Mouse (Mus musculus): ENCODE measurements at regions not wholly inside any gene's neighbourhood (a gene's known extent, or its start where the extent isn't known, plus 50 kb on each side); places are given as distances from the start of the nearest gene placed in this dataset.

- Histone ChIP-seq H3K27me3 (ENCODE audit: control insufficient read depth in 1 of 2, insufficient read depth in 2 of 2, low read length in 2 of 2) (no peaks in the 10 kb centered on the region), H3K9ac (ENCODE audit: control insufficient read depth, low read depth, low read length, poor library complexity, severe bottlenecking) (no peak overlapping the region), H3K9me3 (replicated peaks; ENCODE audit: insufficient read depth, low read length) (no peaks in the 10 kb centered on the region), H3K4me3 (ENCODE audit: control insufficient read depth in 1 of 2, insufficient read depth in 1 of 2, low read depth in 2 of 2, low read length in 2 of 2) (no peak overlapping the region), H3K79me2 (ENCODE audit: control insufficient read depth, insufficient read depth, low read length, poor library complexity) (no peaks in the 10 kb centered on the region), H3K4me1 (ENCODE audit: control insufficient read depth in 1 of 2, insufficient read depth in 2 of 2, low read length in 2 of 2) (no peaks in the 10 kb centered on the region), H3K27ac (ENCODE audit: control insufficient read depth, low read depth, low read length) (no peak overlapping the region), H3K36me3 (ENCODE audit: control insufficient read depth in 1 of 2, insufficient read depth in 2 of 2, low read length in 2 of 2) (no peaks in the 10 kb centered on the region)
- TF ChIP-seq GABPA (IDR thresholded peaks at IDR 0.05; ENCODE audit: low read depth, low read length) = no peak
- DNase-seq (ENCODE audit: low read depth, low spot score) = no peak
Measured at GRCm38 (mm10) chr7:72504268-72504667, 197.9 kb upstream of the Mctp2 start.

GRCm38 (mm10) chr7:72505732-72506460, 199.5 kb upstream of the Mctp2 start:
- no peak for DNase-seq (ENCODE audit: low read depth, low spot score)

GRCm38 (mm10) chr7:72507946-72508345, 201.5 kb upstream of the Mctp2 start:
- H3K4me3 ChIP-seq (ENCODE audit: control insufficient read depth in 1 of 2, insufficient read depth in 1 of 2, low read depth in 2 of 2, low read length in 2 of 2) = no peak overlapping the region
- no peaks in the 10 kb centered on the region for H3K79me2 ChIP-seq (ENCODE audit: control insufficient read depth, insufficient read depth, low read length, poor library complexity)
- no peak overlapping the region for H3K9ac ChIP-seq (ENCODE audit: control insufficient read depth, low read depth, low read length, poor library complexity, severe bottlenecking)
- no peaks in the 10 kb centered on the region for H3K4me1 ChIP-seq (ENCODE audit: control insufficient read depth in 1 of 2, insufficient read depth in 2 of 2, low read length in 2 of 2)
- H3K36me3 ChIP-seq (ENCODE audit: control insufficient read depth in 1 of 2, insufficient read depth in 2 of 2, low read length in 2 of 2) = no peaks in the 10 kb centered on the region
- no peaks in the 10 kb centered on the region for H3K9me3 ChIP-seq (replicated peaks; ENCODE audit: insufficient read depth, low read length)
- TF ChIP-seq ZNF384 (IDR thresholded peaks at IDR 0.05; ENCODE audit: low read depth, low read length) = no peak
- no peak for TF ChIP-seq MAFK (IDR thresholded peaks at IDR 0.05; ENCODE audit: borderline replicate concordance, low read depth, low read length)
- no peak for TF ChIP-seq BHLHE40 (IDR thresholded peaks at IDR 0.05; ENCODE audit: borderline replicate concordance, low read depth, low read length)
- no peak for TF ChIP-seq TBP (IDR thresholded peaks at IDR 0.05; ENCODE audit: low read depth, low read length)
- no peak for TF ChIP-seq RCOR1 (IDR thresholded peaks at IDR 0.05; ENCODE audit: low read depth, low read length)
- TF ChIP-seq MAZ (IDR thresholded peaks at IDR 0.05; ENCODE audit: low read depth, low read length) = no peak
- TF ChIP-seq RAD21 (IDR thresholded peaks at IDR 0.05; ENCODE audit: low read depth, low read length) = no peak
- DNase-seq (ENCODE audit: low read depth, low spot score) = no peak
- no peaks in the 10 kb centered on the region for H3K27me3 ChIP-seq (ENCODE audit: control insufficient read depth in 1 of 2, insufficient read depth in 2 of 2, low read length in 2 of 2)
- no peak overlapping the region for H3K27ac ChIP-seq (ENCODE audit: control insufficient read depth, low read depth, low read length)

More at GRCm38 (mm10) chr7:72505732-72506460, 199.5 kb upstream of the Mctp2 start:
- TF ChIP-seq HCFC1 (IDR thresholded peaks at IDR 0.05; ENCODE audit: low read depth, low read length) (no peak), CHD1 (IDR thresholded peaks at IDR 0.05; ENCODE audit: low read depth, low read length) (no peak), ZNF384 (IDR thresholded peaks at IDR 0.05; ENCODE audit: low read depth, low read length) (no peak), SMC3 (IDR thresholded peaks at IDR 0.05; ENCODE audit: low read depth, low read length) (no peak), UBTF (IDR thresholded peaks at IDR 0.05; ENCODE audit: borderline replicate concordance, insufficient read depth, low read depth, low read length) (no peak), MAFK (IDR thresholded peaks at IDR 0.05; ENCODE audit: borderline replicate concordance, low read depth, low read length) (no peak), USF2 (IDR thresholded peaks at IDR 0.05; ENCODE audit: borderline replicate concordance in 1 of 2, insufficient read depth in 1 of 2, low read depth in 1 of 2, low read length in 2 of 2) (no peak), TBP (IDR thresholded peaks at IDR 0.05; ENCODE audit: low read depth, low read length) (no peak), RCOR1 (IDR thresholded peaks at IDR 0.05; ENCODE audit: low read depth, low read length) (no peak), MYC (IDR thresholded peaks at IDR 0.05; ENCODE audit: low read depth, low read length) (no peak), MAZ (IDR thresholded peaks at IDR 0.05; ENCODE audit: low read depth, low read length) (no peak), MYB (IDR thresholded peaks at IDR 0.05; ENCODE audit: low read depth, low read length) (no peak), ETS1 (IDR thresholded peaks at IDR 0.05; ENCODE audit: low read depth, low read length) (no peak), POLR2A (IDR thresholded peaks at IDR 0.05; ENCODE audit: control insufficient read depth in 1 of 2, insufficient read depth in 1 of 2, low read depth in 1 of 2, low read length in 2 of 2, poor library complexity in 1 of 2) (no peak), MAX (IDR thresholded peaks at IDR 0.05; ENCODE audit: low read length) (no peak), RAD21 (IDR thresholded peaks at IDR 0.05; ENCODE audit: low read depth, low read length) (no peak), ZMIZ1 (IDR thresholded peaks at IDR 0.05; ENCODE audit: low read depth, low read length) (no peak)
- no peaks in the 10 kb centered on the region for H3K27me3 ChIP-seq (ENCODE audit: control insufficient read depth in 1 of 2, insufficient read depth in 2 of 2, low read length in 2 of 2)
- H3K36me3 ChIP-seq (ENCODE audit: control insufficient read depth in 1 of 2, insufficient read depth in 2 of 2, low read length in 2 of 2) = no peaks in the 10 kb centered on the region
- no peaks in the 10 kb centered on the region for H3K4me1 ChIP-seq (ENCODE audit: control insufficient read depth in 1 of 2, insufficient read depth in 2 of 2, low read length in 2 of 2)
- H3K27ac ChIP-seq (ENCODE audit: control insufficient read depth, low read depth, low read length) = no peak overlapping the region
- no peak overlapping the region for H3K4me3 ChIP-seq (ENCODE audit: control insufficient read depth in 1 of 2, insufficient read depth in 1 of 2, low read depth in 2 of 2, low read length in 2 of 2)
- H3K79me2 ChIP-seq (ENCODE audit: control insufficient read depth, insufficient read depth, low read length, poor library complexity) = no peaks in the 10 kb centered on the region
- no peaks in the 10 kb centered on the region for H3K9me3 ChIP-seq (replicated peaks; ENCODE audit: insufficient read depth, low read length)
- no peak overlapping the region for H3K9ac ChIP-seq (ENCODE audit: control insufficient read depth, low read depth, low read length, poor library complexity, severe bottlenecking)

All from MEL (cell line).